Mouse (Mus musculus) layer of hippocampus, postnatal 10 days (tissue): ENCODE results near the gene Cdc42se1. TPM values are rescaled to one million over a fixed set of nuclear protein-coding genes. Genes with fewer than 3 reads are reported as not detected.
A peak's percentile ranks its signal among the peaks of the same experiment; 100 is the strongest.

ENCODE experiments used
- DNase-seq, 2 experiments: peaks; one replicate each; pipeline ENCODE4 v3.0.0; 2021; ENCODE audit warnings: low spot score in 2 of 2
- total RNA-seq, 2 experiments: library from RNA; stranded (reverse); gene quantifications; 2 replicates each; pipeline ENCODE4 v1.2.3; 2021

Cdc42se1 gene
- total RNA-seq, 2 experiments from 2014 or later, result 79.8 to 80.1 TPM

- DNase-seq, result no peak
These were observed 9.9 kb upstream of the Cdc42se1 start for GRCm38 (mm10) chr3:95218466-95219137.

GRCm38 (mm10) chr3:95223041-95223440, 5.5 kb upstream of the Cdc42se1 start:
- no peak for DNase-seq

- no peak for DNase-seq
These were observed 4.2 kb upstream of the Cdc42se1 start for GRCm38 (mm10) chr3:95224295-95224694.

GRCm38 (mm10) chr3:95227214-95227613, 1.3 kb upstream of the Cdc42se1 start:
- DNase-seq, result no peak

- DNase-seq, result peak; percentile 70 to 74
These were observed 605 bp downstream of the Cdc42se1 start for GRCm38 (mm10) chr3:95228894-95229780.

- peak; percentile 68 to 70 for DNase-seq
These were observed 1.4 kb downstream of the Cdc42se1 start for GRCm38 (mm10) chr3:95229781-95230494.

GRCm38 (mm10) chr3:95230495-95231297, 2.2 kb downstream of the Cdc42se1 start:
- no peak for DNase-seq

- DNase-seq, result peak in 1 of 2 experiments; percentile 27
These were observed 3.0 kb downstream of the Cdc42se1 start, which contains the start of gene Mllt11 for GRCm38 (mm10) chr3:95231298-95232221. Gene Mllt11 (minus strand): TSS chr3:95232171.

- no peak for DNase-seq
These were observed 4.2 kb downstream of the Cdc42se1 start for GRCm38 (mm10) chr3:95232771-95233170.

GRCm38 (mm10) chr3:95233303-95233980, 4.9 kb downstream of the Cdc42se1 start:
- no peak for DNase-seq

GRCm38 (mm10) chr3:95235386-95236301, 7.1 kb downstream of the Cdc42se1 start:
- DNase-seq, result no peak

GRCm38 (mm10) chr3:95237541-95238099, 9.1 kb downstream of the Cdc42se1 start:
- no peak for DNase-seq

- DNase-seq, result no peak
These were observed 10.5 kb downstream of the Cdc42se1 start for GRCm38 (mm10) chr3:95239022-95239421.

GRCm38 (mm10) chr3:95239971-95240370, 11.4 kb downstream of the Cdc42se1 start:
- no peak for DNase-seq

GRCm38 (mm10) chr3:95240900-95241299, 12.4 kb downstream of the Cdc42se1 start:
- DNase-seq, result no peak

- no peak for DNase-seq
These were observed 13.0 kb downstream of the Cdc42se1 start, which contains the start of gene Gm128 for GRCm38 (mm10) chr3:95241498-95241897. Gene Gm128 (minus strand): TSS chr3:95241598.

GRCm38 (mm10) chr3:95243086-95243485, 14.6 kb downstream of the Cdc42se1 start:
- DNase-seq, result no peak
